Mouse (Mus musculus) mouse trophoblast stem cell (cell line): ENCODE measurements around the gene Cacnb4.

Experiments
- in situ Hi-C, 2 experiments: fragments of 300-500 bp; cut with MseI, MboI; formaldehyde crosslinking; loops; 2 replicates in 1 of 2; 3 replicates in 1 of 2; pipeline ENCODE4 v1.15.1; 2025

Gene Cacnb4

DNA sequence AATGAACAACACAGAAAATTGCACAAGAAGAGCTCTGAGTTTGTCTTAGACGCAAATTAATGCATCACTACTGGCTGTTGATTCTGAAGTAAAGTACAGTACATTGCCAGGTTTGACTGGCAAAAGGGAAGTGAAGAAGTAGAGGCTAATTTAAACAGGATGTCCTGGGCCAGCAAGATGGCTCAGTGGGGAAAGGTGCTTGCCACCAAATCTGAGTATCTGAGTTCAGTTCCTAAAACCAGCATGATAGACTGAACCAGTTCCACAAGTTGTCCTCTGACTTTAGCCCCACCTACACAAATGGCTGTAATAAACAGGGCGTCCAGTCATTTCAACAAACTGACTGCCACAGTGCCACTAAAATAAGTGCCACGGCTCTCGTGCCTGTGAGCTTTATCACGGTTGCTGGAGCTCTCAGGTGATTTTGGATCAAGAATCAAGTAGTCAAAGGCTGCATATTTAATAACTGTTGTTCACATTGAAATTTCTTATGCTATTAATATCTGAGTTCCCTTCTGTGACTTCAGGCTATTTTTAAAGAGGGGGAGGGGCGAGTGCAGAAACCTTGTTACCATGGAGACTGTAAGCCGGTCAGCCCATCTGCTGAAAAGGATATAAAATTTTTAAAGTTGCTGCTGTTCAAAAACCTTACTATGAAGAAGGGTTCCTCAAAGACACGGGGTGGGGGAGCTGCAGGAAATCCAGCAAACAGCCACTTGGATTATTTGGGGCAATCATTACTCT, 29.2 kb downstream of the Cacnb4 start:
- in situ Hi-C loops: no loop called here

DNA sequence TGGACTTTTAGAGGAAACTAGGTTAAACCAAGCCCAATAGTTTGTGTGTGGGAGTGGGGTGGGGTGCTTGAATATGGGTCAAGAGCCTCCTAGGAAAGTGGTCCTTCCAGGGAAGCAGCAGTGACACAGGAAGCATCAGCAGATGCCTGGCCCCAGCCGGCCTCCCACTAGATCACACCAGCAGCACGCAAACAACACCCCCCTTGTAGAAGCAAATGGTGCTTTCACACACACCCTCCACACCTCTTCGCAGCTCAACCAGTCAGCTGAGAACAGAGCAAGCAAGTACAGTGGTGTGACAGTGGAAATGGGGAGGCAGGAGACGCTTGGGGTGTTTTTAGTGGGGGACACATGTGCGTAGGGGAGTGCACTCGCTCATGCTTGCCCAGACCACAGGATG, 33.0 kb downstream of the Cacnb4 start:
- in situ Hi-C loops: no loop called here

DNA sequence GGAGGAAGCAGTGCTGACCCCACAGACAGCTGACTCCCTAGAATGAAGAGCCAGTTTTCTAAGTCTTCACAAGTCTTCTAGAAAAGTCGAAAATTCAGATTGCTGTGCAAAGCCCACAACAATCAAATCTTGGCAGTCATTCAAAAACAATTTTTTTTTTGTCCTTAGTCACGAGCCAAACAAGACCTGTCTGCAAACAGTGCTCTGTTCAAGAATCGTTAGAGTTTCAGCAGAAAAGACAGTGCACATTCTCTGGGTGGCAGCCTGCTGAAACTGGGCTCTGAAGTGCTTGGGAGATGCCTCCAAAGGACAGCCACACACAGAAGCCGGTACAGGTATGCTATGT, 37.1 kb downstream of the Cacnb4 start:
- in situ Hi-C loops: no loop called here

DNA sequence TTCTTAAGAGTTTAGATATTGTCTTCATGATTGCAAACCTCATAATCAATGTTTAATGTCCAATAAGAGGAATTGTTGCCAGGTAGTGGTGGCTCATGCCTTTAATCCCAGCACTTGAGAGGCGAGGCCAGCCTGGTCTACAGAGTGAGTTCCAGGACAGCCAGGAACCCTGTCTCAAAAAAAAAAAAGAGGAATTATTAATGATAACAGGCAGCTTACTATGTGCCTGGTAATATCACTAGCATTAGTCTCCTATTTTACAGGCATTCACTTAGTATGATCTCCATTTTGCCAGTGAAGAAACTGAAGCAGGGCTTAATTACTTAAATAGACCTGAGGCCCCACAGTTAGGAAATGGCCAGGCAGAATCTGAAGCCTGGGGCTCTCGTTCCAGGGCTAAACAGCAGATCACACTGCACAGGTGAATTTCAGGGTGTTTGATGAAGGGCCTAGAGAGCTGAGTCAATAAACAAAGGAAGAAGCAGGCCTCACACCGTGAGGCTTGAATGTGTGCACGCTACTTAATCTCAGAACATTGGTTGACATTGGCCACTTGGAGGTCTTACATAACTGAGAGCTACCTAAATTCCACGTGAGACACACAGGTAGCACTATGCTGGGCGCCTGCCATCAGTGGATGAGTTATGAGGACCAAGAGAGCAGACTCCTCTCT, 37.6 kb downstream of the Cacnb4 start:
- in situ Hi-C loops: no loop called here

DNA sequence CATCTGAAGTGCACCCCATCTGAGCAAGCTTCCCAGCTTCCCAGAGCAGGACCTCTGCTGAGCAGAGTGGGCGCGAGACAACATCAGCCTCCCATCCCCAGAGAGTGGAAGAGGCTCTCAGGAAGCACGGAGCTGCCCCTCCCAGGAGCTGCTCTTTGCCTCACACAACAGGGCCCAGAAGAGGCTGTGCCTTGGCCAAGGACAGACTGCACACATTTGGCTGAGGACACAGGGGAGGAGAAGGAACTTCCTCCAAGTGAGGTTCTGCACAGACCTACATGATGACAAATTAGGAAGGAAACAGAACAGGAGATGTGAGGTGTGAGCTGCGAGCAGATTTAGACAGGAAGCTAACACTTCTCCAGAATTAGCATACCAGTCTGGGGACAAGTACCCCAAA, 38.4 kb downstream of the Cacnb4 start:
- in situ Hi-C loops: no loop called here

DNA sequence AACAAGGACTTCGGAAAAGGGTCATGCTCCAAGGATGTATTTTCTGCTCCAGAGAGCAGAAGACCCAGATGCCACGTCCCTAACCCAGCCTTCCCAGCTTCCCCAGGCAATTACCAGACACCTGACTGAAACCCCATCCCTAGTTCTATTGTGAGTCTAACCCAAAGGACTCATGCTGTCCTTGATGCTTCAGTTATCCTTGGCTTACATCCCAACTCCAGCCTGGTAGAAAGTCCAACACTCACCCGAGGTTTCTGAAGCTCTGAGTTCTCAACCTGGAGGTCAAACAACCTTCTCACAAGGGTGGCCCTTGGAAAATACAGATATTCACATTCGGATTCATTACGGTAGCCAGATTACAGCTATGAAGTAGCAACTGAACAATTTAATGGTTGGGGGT, 40.6 kb downstream of the Cacnb4 start:
- in situ Hi-C loops: no loop called here

DNA sequence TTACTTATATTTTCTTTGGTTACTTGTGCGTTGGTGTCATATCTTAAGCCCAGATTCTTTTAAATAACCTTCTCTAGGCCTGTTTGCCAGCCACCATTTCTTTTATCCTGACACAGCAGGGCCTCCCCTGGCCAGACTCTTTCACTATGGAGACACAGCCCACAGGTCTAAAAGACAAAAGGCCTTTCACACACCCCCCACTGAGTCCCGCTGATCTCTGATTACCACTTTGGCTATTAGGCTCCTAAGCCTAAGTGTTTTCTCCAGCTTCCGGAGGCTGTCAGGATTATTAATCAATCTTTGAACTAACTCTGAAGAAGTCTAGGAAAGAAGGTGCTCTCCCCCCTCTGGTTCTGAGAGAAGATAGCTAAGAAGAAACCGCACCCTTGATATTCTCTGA, 41.3 kb downstream of the Cacnb4 start:
- in situ Hi-C loops: no loop called here

DNA sequence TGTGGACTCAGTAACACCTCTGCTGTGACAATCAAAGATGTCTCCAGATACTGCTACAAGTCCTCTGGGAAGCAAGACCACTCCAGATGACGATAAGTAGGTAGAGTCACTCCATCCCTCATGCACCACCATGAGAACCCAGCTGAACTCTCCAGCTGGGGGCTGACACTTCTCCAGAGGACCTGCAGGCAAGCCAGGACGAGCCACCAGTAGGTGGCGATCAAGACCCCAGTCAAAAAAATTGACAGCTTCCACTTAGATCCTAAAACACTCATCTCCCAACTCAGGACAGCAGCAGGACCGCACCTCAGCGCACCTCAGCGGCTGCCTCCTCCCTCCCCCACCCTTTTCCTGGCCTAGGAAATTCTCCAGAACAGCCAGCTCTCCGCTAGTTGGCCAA, 43.8 kb downstream of the Cacnb4 start:
- in situ Hi-C loops: no loop called here

DNA sequence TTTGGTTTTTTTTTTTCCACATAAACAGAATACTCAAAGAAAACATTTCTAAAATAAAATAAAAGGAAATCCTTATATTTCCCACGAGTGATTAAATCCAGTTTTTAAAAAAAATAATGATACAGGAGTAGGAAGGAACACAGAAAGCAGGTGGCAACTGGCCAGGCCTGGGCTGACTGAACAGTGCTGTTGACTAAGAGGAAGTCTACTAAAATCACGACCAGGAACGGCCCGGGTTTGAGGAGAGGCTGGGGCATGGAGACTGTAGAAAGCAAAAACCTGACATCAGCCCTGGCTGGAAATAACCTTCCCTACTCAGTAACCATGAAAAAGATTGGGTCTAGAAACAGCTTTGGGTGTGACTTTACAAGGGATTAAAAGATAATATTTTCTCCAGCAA, 48.4 kb downstream of the Cacnb4 start:
- in situ Hi-C loops: no loop called here

DNA sequence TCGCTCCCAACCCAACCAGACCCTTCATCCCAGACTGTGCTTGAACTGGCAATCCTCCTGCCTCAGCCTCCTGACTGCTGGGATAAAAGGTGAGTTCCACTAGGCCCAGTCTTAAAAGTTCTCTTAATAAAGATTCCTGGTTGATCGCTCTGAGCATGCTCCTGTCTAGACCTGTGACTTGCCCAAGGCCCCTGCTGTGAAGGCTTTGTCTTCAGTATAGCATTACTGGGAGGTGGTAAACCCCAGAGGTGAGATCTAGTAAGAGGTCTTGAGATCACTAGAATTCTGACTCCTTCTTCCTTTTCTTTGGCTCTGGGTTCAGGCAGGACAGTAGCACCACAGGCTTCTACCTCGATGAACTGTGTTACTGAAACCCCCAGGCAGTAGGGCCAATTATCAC, 50.4 kb downstream of the Cacnb4 start:
- in situ Hi-C loops: no loop called here

DNA sequence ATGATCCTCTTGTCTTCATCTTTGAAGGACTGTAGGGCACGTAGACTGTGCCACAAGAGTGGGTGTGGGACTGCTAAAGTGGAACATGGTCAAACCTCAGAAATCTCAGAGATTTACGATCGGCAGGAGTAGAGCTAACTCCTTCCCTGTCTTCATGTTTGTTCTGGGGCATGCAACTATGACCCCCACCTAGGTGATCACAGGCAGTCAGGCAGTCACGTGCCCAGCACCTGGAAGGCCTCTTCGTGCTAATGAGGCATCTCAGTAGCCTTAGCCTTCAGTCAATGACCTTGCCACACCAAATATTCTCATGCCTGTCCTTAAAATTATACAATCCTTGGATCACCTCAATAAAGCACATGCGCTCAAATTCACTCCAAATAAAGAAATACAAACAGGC, 50.9 kb downstream of the Cacnb4 start:
- in situ Hi-C loops: no loop called here

DNA sequence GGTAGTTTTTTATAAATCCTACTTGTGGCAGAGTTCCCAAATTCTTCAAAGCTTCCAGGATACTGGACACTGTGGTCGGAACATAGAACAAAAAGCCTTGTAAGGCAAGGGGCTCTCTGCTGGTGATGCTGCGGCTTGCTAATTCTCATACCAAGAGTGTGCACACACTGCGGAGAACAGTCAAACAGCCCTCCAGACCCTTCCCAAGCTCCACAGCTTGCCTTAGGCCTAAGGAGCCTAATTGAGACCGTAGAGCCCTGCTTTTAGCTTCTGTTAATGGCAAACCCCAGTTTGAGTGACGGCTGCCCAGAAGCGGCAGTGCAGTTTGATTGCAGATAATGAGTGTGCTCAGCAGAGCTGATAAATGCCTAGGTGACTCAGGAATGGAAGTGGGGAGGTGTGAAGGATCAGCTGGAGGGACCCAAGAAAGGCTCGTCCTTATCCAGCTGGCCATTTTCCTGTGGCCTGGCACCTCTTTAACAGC, 52.7 kb downstream of the Cacnb4 start:
- in situ Hi-C loops: no loop called here

DNA sequence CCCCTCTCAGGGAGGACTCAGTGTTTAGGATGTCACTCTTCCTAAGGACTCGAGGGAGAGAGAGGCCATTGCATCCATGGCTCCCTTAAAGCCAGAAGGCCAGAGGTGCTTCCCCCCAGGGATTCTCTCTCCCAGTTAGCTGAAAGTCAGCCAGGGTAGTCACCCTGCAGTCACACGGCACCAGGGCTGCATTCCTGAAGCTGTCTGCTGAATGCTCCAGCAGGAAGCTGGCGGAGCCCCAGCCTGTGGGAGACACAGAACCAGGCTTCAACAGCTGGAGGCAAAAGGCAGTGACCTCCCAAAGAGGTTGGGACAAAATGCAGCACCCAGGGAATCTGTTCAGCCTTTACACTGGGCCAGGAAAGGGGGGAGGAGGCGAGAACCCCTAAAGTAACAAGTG, 53.2 kb downstream of the Cacnb4 start:
- in situ Hi-C loops: no loop called here

DNA sequence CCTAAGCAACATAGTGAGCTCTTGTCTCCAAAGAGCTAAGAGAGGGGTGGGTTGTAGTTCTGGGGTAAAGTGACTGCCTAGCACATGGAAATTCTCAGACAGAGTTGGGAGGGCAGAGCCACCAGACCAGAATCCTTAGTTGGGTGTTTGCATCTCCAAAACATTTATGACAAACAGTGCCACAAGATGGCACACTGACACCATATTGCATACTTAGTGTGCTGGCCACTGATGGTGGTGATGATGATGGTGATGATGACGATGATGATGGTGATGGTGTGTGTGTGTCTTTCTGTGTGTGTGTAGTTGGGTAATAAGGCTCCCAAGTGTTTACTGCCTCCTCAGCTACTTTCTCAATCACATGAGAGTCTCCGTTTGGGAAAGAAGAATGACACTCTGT, 54.0 kb downstream of the Cacnb4 start:
- in situ Hi-C loops: no loop called here

DNA sequence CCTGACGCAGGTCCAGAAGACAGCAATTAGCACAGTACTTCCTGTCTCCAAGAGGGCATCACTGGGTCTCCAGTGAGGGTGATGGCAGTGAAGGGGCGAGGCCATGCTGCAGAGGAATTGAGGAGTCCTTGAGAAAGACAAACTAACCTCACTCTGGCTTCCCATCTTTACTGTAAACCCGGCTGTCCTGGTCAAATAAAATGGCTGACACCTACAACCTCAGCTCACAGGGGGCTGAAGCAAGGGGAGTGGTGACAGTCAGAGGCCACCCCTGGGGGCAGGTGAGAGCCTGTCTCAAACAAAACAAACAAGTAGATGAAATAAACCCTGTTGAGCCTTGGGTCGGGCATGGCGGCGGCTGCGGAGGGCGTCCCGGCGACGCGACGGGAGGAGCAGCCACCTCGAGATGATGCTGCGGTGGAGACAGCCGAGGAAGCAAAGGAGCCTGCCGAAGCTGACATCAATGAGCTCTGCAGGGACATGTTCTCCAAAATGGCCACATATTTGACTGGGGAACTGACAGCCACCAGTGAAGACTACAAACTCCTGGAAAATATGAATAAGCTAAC, 57.1 kb downstream of the Cacnb4 start:
- in situ Hi-C loops: no loop called here

DNA sequence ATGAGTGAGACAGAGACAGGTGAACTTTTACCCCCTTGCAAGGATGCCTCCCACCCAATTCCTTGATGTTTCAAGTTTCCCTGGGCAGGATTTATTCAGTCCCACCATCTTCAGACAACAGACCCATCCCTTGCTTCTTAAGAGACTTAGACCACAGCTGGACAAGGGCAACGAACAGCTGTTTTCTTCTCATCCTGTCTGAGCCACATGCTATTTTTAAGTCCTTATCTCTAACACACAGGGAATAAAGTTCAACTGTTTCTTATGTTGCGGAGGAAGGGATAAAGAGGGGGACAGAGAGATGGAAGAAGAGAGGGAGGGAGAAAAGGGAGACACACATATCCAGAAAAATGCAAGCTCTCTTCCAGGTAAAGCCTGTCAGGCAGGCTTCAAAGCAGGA, 57.8 kb downstream of the Cacnb4 start:
- in situ Hi-C loops: no loop called here

DNA sequence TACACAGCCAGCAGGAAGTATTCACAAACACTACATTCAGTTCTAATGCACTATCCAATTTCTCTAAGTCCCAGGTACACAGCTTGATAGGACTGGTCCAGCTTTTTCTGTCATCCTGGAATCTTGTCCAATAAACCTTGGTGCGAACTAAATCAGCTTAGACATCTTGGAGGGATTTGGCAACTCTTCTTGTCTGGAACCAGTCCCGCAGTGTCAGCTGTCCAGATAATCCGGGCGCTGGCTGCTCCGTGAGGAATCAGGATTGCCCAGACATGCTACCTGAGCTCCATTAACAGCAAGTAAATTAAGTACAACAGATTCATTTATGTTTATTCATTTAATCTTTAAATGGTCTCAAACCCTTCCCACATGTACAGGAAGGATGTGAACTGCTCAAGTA, 61.2 kb downstream of the Cacnb4 start:
- in situ Hi-C loops: no loop called here

DNA sequence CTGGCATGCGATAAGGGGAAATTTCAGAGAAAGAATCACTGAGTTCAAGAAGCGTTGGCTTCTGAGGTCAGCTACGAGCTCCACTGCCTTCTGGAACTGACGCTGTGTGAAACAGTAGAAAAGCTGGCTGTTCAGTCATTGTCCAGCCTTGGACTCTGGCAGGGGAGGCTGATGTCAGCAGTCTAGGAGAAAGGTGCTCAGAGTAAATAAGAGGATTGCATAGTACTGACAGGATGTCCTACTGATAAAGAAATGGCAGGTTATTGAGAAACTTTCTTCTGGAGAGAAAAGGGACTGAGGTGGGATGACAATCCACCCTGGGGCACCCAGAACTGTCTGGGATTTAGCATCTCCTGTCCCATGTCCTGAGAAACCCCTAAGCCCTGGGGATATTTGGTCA, 62.7 kb downstream of the Cacnb4 start:
- in situ Hi-C loops: no loop called here

DNA sequence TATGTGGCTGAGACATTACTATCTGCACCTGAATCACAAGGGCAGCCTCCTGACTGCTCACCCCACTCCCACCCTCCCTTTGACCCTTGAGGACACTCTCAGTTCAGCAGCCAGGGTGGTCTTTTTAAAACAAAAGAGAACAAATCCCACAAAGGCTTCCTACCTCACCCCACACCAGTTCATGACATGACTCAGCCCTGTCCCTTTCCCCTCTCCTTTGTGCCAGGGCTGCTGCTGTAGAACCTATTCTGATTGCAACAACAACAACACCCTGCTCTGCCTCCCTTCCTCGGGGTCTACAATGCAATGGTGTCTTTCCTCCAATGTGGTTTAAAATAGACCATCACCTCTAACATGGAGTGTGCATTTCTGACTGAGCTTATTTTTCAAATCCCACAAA, 67.1 kb downstream of the Cacnb4 start:
- in situ Hi-C loops: no loop called here

DNA sequence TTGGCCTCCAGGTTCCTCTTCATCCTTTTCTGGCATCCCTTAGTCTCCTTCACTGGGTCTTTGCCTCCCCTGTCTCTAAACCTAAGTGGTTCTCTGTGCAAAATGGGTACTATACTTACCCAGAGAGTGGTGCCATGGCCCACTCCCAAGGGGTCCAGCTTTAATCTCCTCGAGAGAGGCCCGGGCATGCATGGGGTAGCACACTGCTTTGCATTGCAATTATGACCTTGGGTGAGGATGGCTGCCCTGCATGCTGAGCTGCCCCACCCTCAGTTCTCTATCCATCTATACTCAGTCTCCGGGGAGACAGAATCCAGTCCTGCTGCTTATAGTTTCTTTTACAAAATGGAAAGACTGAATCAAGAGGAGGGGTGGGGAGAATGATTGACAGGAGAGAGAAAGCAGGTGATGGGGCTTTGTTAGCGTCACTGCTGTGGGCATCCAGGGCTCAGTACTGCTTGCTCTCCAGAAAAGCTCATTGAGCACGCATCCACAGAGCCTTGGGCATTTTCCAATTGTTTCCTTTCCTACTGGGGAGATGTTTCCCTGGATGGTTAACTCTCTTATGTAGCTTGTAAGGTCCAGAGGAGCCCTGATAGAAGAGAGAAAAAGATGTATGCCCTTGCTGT, 68.7 kb downstream of the Cacnb4 start:
- in situ Hi-C loops: no loop called here

DNA sequence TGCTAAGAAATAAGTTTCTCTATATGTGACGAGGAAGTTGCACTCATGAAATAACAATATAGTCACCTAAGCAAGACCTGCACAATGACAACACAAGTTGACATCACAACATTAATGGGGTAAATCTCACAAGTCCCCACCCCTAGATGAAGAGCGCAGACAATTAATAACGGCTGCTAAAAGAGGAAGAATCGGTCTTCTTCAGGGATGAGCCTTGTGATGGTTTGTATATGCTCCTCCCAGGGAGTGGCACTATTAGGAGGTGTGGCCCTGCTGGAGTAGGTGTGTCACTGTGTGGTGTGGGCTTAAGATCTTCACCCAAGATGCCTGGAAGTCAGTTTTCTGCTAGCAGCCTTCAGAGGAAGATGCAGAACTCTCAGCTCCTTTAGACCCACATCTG, 70.3 kb downstream of the Cacnb4 start:
- in situ Hi-C loops: no loop called here

DNA sequence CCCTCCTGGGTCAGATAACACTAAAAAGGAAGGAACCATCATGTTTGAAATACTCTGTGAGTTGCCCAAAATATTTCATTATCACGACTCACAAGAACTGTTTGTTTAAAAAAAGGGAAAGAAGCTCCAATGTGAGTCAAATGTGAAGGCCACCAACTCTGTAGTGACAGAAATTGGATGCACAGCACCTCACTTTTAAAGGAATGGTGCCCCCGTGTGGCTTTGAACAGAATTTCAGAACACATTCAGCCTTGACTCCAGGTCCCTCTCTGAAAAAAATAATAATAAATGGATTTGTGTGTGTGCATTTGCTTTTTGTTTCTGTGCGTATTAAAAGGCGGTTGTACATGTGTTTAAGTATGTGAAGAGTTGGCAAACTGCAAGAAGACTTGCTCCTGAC, 71.3 kb downstream of the Cacnb4 start:
- in situ Hi-C loops: no loop called here

DNA sequence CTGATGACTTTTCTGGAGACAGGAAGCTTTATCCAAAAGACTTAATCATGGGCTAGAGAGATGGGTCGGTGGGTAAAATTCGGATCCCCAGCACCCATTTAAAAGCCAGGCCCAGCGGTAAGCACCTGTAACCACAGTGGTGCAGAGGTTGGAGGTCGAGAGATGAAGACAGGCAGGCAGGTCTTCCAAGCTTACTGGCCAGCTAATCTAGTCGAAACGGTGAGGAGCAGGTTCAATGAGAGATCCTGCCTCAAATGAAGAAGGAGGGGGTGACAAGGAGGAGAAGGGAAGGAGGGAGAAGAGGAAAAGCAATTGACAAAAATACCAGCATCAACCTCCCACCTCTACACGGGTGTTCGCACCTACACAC, 72.0 kb downstream of the Cacnb4 start:
- in situ Hi-C loops: no loop called here
